Mouse (Mus musculus) inflammation-experienced regulatory T-cells, adult 6 months (primary cell): ENCODE results near the gene Ptpn18. TPM values are rescaled to one million over a fixed set of nuclear protein-coding genes. Genes with fewer than 3 reads are reported as not detected.
A peak's percentile ranks its signal among the peaks of the same experiment; 100 is the strongest.
"Not testable (repeated sequence)": the region's sequence is repeated elsewhere in the genome, so short reads cannot be mapped to it uniquely, and the experiment has no call there.

Experiments
- ATAC-seq: one replicate; pipeline ENCODE4 v1.8.0; 2017
- polyA plus RNA-seq, 3 experiments: library from polyadenylated mRNA; unstranded; fragments of 100-300 nt; shearing (Covaris generic); gene quantifications; one replicate each; pipeline ENCODE4 v1.2.1; 2017

The Ptpn18 gene
- polyA plus RNA-seq, 3 experiments from 2014 or later: 161 to 189 (median 165) TPM

DNA sequence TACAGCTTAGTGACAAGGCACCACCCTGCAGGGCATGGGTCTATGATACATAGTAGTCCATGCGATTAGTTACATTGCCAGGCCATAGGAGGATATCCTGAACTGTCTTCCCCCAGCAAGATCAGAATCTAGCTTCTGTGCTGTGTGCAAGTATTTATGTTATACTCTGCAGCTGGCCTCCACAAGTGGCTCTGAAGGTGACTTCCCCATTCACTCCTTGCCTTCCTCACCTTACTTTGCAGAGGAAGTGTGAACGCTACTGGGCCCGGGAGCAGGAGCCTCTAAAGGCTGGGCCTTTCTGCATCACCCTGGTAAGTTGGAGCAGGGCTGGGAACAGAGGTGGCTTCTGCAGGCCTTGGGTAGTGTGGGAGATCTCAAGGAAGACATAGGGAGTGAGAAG lies 8.5 kb downstream of the Ptpn18 start:
- ATAC-seq: no peak

DNA sequence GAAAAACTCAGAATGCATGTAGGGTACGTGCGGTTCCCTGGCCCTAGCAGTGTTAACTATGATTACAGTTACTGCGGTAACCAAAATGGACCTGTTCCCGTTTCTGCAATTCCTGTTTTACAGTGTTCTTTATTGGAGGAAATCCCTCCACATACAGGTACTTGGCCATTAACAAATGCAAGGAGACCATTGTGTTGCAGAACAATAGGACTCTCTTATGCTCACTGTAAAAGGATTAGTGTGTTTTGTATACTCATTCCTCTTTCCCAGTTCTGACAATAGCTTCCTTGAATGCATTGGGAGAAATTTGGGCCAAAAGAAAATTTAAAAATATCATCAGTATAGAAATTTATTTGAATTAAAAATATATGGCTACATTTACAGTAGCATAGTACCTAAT lies 8.9 kb downstream of the Ptpn18 start:
- ATAC-seq: no peak

DNA sequence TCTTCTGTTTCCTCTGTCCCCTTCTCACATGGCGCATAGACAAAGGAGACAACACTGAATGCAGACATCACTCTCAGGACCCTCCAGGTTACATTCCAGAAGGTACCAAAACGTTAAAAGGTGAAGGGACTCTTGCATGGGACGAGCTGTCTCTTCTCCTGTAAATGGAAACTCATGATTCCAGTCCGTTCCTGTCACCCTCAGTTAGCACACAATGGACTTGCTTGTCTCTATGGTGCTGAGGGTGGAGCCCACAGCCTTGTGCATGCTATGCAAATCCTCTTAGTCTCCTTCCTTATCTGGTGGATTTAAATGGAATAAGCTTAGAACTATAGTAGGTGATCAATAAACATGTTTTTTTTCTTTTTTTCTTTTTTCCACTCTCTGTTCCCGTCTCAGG lies 10.2 kb downstream of the Ptpn18 start:
- no peak for ATAC-seq

DNA sequence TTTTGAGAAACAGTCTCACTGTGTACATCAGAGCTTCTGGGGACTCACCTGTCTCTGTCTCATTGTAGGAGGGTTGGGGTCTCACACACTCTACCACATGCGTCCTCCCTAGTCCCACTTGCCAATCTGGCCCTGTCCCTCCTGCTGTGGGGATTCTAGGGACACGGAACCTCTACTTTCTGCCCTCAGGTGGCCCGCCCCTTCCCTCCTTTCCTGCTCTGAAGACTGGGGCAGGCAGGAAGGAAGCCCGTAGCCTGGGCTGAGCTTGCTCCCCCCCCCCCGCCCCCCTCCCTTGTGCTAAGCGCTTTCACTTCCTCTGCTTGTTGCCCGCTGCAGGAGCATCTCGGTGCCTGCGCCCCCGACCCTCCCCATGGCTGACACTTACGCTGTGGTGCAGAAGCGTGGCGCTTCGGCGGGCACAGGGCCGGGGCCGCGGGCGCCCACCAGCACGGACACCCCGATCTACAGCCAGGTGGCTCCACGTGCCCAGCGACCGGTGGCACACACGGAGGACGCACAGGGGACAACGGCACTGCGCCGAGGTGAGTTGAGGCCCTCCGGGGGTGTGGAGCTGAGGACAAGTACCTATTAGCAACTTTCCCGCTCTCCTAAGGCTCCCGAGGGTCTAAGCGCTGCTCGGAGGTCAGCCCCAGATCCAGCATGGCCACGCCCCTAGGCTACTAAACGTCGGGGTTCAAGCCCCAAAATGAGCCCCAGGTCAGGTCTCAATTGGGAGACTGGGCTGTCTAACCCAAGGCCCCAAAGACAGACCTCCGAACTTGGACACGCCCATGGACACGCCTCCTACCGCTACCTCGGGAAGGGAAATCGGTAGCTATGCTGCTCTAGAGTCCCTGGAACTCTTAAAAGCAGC lies 13.1 kb downstream of the Ptpn18 start:
- peak; percentile 88 for ATAC-seq

GRCm38 (mm10) chr1:34478891-34479655 lies 19.5 kb downstream of the Ptpn18 start:
- peak; percentile 66 for ATAC-seq

DNA sequence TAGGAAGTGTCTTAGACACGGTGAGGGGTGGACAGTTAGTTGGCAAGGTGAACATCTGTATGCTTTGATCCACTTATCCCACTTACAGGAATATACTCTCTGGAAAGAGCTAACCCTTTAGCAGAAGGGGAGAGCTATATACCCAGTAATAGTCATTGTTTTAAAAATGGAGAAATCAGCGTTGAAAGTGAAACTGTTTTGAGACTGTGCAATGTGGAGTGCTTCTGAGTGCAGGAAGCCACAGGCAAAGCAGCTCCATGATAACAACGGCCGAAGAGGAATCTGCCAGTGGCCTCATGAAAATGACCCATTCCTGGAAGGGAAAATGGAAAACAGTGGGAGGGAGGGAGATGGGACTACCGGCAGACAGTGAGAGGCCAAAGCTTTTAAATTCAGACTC lies 21.2 kb downstream of the Ptpn18 start:
- peak; percentile 32 for ATAC-seq

- ATAC-seq: no peak
Measured at GRCm38 (mm10) chr1:34481920-34482669, 22.5 kb downstream of the Ptpn18 start.

DNA sequence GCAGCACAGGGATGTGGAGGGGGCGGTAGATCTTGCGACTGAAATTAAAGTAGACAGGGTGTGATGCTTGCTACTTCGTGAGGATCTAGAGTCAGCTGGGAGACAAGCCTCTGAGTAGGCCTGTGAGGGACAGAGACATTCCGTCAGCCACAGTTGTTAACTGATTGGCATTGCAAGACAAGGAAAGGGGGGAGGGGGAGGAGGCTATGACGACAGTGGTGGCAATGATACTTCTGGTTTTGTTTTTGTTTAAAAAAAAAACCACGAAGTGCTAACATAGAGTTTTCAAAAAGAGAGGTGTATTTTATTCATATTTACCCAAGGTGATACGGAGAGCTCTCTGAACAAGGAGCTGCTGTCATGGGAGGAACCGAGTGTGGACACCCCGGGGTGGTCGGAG lies 24.9 kb downstream of the Ptpn18 start:
- ATAC-seq: peak; percentile 47

DNA sequence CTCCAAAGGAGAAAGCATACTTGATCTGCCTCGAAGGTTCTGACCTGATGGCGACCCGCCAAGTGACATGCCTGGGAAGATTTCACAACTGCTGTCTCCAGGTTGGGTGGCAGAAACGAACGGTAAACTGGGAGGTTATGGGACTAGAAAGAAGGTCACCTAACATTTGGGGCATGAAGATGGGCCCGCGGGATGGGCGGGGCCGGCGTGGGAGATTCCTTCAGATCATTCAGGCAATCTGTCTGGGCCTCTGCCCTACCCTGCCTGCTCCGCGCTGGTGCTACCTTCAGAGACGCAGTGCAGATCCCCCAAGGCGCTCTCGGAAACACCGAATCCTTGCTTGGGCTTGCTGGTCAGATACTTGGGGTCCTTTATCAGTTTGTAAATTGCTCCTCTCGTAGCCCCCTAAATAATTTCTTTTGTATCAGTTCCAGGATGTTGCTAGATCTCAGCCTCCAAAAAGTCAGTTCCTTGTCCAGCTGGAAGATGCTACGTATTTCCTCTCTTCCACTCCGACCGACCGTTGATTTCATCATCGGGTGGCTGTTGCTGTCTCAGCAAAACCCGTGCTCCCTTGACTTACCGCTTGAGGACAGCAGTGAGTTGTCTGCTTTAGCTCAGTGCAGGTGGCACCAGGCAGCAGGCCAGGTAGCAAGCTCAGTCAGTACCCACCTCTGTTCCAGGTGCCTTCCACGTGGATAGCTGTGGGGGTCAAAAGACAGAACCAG lies 26.1 kb downstream of the Ptpn18 start:
- ATAC-seq: peak; percentile 81

DNA sequence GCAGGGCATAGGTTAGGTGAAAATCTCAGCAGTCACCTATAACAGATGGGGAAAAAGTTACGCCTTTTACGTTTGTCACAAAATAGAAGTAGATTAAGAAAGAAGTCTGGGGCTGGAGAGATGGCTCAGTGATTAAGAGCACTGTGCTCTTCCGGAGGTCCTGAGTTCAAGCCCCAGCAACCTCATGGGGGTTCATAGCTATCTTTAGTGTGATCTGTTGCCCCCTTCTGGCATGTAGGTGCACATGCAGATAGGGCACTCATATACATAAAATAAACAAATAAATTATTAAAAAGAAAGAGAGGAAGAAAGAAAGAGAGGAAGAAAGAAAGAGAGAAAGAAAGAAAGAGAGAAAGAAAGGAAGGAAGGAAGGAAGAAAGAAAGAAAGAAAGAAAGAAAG lies 27.8 kb downstream of the Ptpn18 start:
- no peak for ATAC-seq

- ATAC-seq: no peak
Measured at GRCm38 (mm10) chr1:34489852-34490541, 30.4 kb downstream of the Ptpn18 start.

DNA sequence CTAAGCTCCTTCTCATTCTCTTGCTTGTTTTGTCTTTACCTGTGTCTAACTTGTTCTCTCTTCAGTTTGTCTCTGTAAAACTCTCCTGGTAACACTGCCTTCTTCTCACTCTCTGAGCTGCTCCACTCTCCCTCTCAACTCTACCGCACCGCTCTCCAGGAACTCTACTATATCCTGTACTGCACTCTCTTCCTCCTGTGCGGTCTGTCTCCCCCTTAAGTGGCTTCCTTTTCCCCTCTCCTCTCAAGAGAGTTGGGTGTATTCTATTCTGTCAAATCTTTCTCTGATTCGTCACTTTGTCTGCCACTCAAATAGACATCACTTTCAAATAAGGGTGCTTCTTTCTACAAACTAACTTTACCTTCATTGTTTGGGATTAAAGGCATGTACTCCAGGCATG lies 31.9 kb downstream of the Ptpn18 start:
- no peak for ATAC-seq

- no peak for ATAC-seq
Measured at GRCm38 (mm10) chr1:34502991-34503390, 43.4 kb downstream of the Ptpn18 start.

- no peak for ATAC-seq
Measured at GRCm38 (mm10) chr1:34505307-34505706, 45.7 kb downstream of the Ptpn18 start.

GRCm38 (mm10) chr1:34505970-34506551 lies 46.5 kb downstream of the Ptpn18 start:
- ATAC-seq: no peak

GRCm38 (mm10) chr1:34507986-34508385 lies 48.4 kb downstream of the Ptpn18 start:
- no peak for ATAC-seq

- peak; percentile 88 for ATAC-seq
Measured at GRCm38 (mm10) chr1:34510575-34510981, 51.0 kb downstream of the Ptpn18 start.

DNA sequence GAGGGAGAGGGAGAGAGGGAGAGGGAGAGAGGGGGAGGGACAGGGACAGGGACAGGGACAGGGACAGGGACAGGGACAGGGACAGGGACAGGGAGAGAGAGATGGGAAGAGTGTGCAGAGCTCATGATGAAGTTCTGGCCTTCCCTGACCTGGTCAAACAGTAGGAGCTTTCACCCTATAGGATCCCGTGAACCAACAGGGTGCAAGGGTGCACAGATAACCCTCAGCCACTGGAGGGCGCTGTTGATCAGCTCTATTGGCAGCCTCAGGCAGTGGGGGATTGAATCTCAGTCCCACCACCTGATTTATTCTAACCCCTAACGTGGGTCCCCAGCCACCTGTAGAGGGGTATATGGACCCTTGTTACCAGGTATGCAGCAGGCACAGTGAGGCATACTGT lies 51.5 kb downstream of the Ptpn18 start:
- peak; percentile 60 for ATAC-seq

- ATAC-seq: no peak
Measured at GRCm38 (mm10) chr1:34513068-34513467, 53.5 kb downstream of the Ptpn18 start.

- no peak for ATAC-seq
Measured at GRCm38 (mm10) chr1:34516595-34516994, 57.0 kb downstream of the Ptpn18 start.

GRCm38 (mm10) chr1:34517297-34517696 lies 57.7 kb downstream of the Ptpn18 start:
- not testable (repeated sequence) for ATAC-seq
